Mouse (Mus musculus): ENCODE data around the gene Ldlrad3.

Gene Ldlrad3

GRCm38 (mm10) chr2:102002974-102003775 lies 183.0 kb downstream of the Ldlrad3 start:
- DNase-seq (ENCODE audit: low spot score): no peak

- no peak for DNase-seq (ENCODE audit: low spot score)
Measured at GRCm38 (mm10) chr2:102002408-102002973, 183.7 kb downstream of the Ldlrad3 start.

GRCm38 (mm10) chr2:102001661-102002060 lies 184.5 kb downstream of the Ldlrad3 start:
- DNase-seq (ENCODE audit: low spot score): no peak

- DNase-seq (ENCODE audit: low spot score): no peak
Measured at GRCm38 (mm10) chr2:101998911-101999572, 187.1 kb downstream of the Ldlrad3 start.

GRCm38 (mm10) chr2:101997013-101997412 lies 189.2 kb downstream of the Ldlrad3 start:
- DNase-seq (ENCODE audit: low spot score): no peak

GRCm38 (mm10) chr2:101992574-101993310 lies 193.4 kb downstream of the Ldlrad3 start:
- DNase-seq (ENCODE audit: low spot score): no peak

- DNase-seq (ENCODE audit: low spot score): no peak
Measured at GRCm38 (mm10) chr2:101991726-101992125, 194.5 kb downstream of the Ldlrad3 start.

GRCm38 (mm10) chr2:101986344-101987087 lies 199.7 kb downstream of the Ldlrad3 start:
- DNase-seq (ENCODE audit: low spot score): no peak

GRCm38 (mm10) chr2:101983853-101984543 lies 202.2 kb downstream of the Ldlrad3 start:
- DNase-seq (ENCODE audit: low spot score): no peak

- DNase-seq (ENCODE audit: low spot score): peak; percentile 83
Measured at GRCm38 (mm10) chr2:101983082-101983852, 202.9 kb downstream of the Ldlrad3 start.

GRCm38 (mm10) chr2:101981964-101982498 lies 204.2 kb downstream of the Ldlrad3 start:
- no peak for DNase-seq (ENCODE audit: low spot score)

GRCm38 (mm10) chr2:101981211-101981610 lies 205.0 kb downstream of the Ldlrad3 start:
- DNase-seq (ENCODE audit: low spot score): no peak

- DNase-seq (ENCODE audit: low spot score): no peak
Measured at GRCm38 (mm10) chr2:101980456-101980947, 205.7 kb downstream of the Ldlrad3 start.

GRCm38 (mm10) chr2:101978534-101979525 lies 207.4 kb downstream of the Ldlrad3 start:
- no peak for DNase-seq (ENCODE audit: low spot score)

- no peak for DNase-seq (ENCODE audit: low spot score)
Measured at GRCm38 (mm10) chr2:101976399-101977064, 209.7 kb downstream of the Ldlrad3 start.

- no peak for DNase-seq (ENCODE audit: low spot score)
Measured at GRCm38 (mm10) chr2:101973810-101974209, 212.4 kb downstream of the Ldlrad3 start.

GRCm38 (mm10) chr2:101967601-101968000 lies 218.6 kb downstream of the Ldlrad3 start:
- no peak for DNase-seq (ENCODE audit: low spot score)

GRCm38 (mm10) chr2:101967152-101967551 lies 219.0 kb downstream of the Ldlrad3 start:
- no peak for DNase-seq (ENCODE audit: low spot score)
